Mouse (Mus musculus): ENCODE results near the gene Sult5a1. TPM values are rescaled to one million over a fixed set of nuclear protein-coding genes. Genes with fewer than 3 reads are reported as not detected.

Gene Sult5a1
- polyA plus RNA-seq (2012): 0.02 TPM in 1 of 2 replicates, not detected in the other

GRCm38 (mm10) chr8:123157888-123158465 lies at the start of gene Sult5a1:
TSS of gene Sult5a1 (minus strand) at chr8:123158315.

GRCm38 (mm10) chr8:123185566-123186409 lies 27.7 kb upstream of the Sult5a1 start, which contains the start of gene Dpep1:
TSS of gene Dpep1 (plus strand) at chr8:123186242.

GRCm38 (mm10) chr8:123117127-123117731 lies 40.9 kb downstream of the Sult5a1 start, which contains the start of gene Cpne7:
TSS of gene Cpne7 (plus strand) at chr8:123117374.

GRCm38 (mm10) chr8:123101735-123102685 lies 56.1 kb downstream of the Sult5a1 start, which contains the start of gene Rpl13:
TSS of gene Rpl13 (plus strand) at chr8:123102350.

Other genes with a start within 250 kb of the Sult5a1 start
- 93.5 and 120 TPM in 2 replicates for gene Ankrd11, start 116.0 kb downstream of the Sult5a1 start, polyA plus RNA-seq (2012)
- gene Spg7, start 95.4 kb downstream of the Sult5a1 start, polyA plus RNA-seq (2012): 26.7 and 33.2 TPM in 2 replicates
- gene Rpl13, start 56.0 kb downstream of the Sult5a1 start, polyA plus RNA-seq (2012): 4,017 and 4,573 TPM in 2 replicates
- 0.48 and 1.4 TPM in 2 replicates for gene Cpne7, start 40.9 kb downstream of the Sult5a1 start, polyA plus RNA-seq (2012)
- not detected in 2 replicates for gene Dpep1, start 27.9 kb upstream of the Sult5a1 start, polyA plus RNA-seq (2012)
- gene Chmp1a, start 54.4 kb upstream of the Sult5a1 start, polyA plus RNA-seq (2012): 26.0 and 28.9 TPM in 2 replicates
- 0.06 and 0.10 TPM in 2 replicates for gene Spata33, start 54.5 kb upstream of the Sult5a1 start, polyA plus RNA-seq (2012)
- 93.0 and 94.8 TPM in 2 replicates for gene Cdk10, start 66.5 kb upstream of the Sult5a1 start, polyA plus RNA-seq (2012)
- 6.7 and 7.1 TPM in 2 replicates for gene Spata2l, start 77.9 kb upstream of the Sult5a1 start, polyA plus RNA-seq (2012)
- gene Zfp276, start 95.9 kb upstream of the Sult5a1 start, polyA plus RNA-seq (2012): 13.0 and 15.7 TPM in 2 replicates
- 138 and 145 TPM in 2 replicates for gene Vps9d1, start 96.0 kb upstream of the Sult5a1 start, polyA plus RNA-seq (2012)
- gene Fanca, start 160.3 kb upstream of the Sult5a1 start, polyA plus RNA-seq (2012): 62.6 and 69.9 TPM in 2 replicates
- gene Spire2, start 174.4 kb upstream of the Sult5a1 start, polyA plus RNA-seq (2012): 2.1 and 3.8 TPM in 2 replicates
- 86.9 and 109 TPM in 2 replicates for gene Tcf25, start 215.4 kb upstream of the Sult5a1 start, polyA plus RNA-seq (2012)
- 0.02 and 0.04 TPM in 2 replicates for gene Mc1r, start 248.8 kb upstream of the Sult5a1 start, polyA plus RNA-seq (2012)